Mouse (Mus musculus): ENCODE results near the gene Fbxw4.

DNA sequence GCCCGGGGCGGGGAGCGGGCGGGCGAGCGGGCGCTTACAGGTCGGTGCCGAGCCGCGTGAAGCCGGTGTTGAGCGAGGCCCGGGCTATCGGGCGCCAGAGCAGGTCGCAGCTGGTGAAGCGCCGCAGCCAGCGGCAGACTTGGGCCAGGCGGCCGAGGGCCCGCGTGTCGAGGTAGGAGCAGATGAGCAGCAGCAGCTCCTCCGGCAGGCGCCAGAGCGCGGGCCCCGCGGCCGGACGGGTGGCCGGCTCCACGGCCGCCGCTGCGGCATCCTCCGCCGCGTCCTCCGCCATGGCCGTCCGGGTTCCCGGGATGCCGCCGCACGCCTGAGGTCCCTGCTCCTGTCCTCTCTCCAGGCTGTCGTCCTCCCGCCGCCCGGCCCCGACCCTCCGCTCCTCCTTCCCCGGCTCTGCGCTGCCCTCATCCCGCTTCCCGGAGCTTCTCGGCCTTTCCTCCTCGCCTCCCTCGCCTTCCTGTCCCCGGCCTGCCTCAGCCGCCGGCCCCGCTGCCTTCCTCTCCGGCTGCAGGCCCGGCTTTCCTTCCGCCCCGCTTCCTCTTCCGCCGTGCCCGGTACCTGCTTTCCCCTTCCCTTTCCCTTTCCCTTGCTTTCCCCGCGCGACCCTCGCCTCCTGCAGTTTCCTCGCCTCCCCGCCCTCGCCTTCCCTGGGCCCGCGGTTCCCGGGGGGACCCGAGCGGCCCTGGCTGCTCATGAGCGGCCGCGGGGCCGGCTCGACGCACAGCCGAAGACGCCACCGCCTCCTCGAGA is at the start of gene Fbxw4:
- TF ChIP-seq EP300 (IDR thresholded peaks at IDR 0.05; ENCODE audit: insufficient read depth, low read depth, low read length) (no peak), CTCF (IDR thresholded peaks at IDR 0.05; ENCODE audit: low read depth, low read length) (no peak), POLR2A (IDR thresholded peaks at IDR 0.05; ENCODE audit: insufficient read depth, low read length) (no peak)
